Mouse (Mus musculus) midbrain, embryonic 15.5 days (tissue): ENCODE measurements around the gene Gm13757. TPM values are rescaled to one million over a fixed set of nuclear protein-coding genes. Genes with fewer than 3 reads are reported as not detected.
"Not testable (repeated sequence)": the region's sequence is repeated elsewhere in the genome, so short reads cannot be mapped to it uniquely, and the experiment has no call there.

ENCODE experiments used
- ATAC-seq: fragments of 200-750 bp; cut with Nextera tagmentation; replicated peaks from 2 replicates; pipeline ENCODE4 v1.8.0; 2017; ENCODE audit warnings: moderate TSS enrichment
- H3K27ac ChIP-seq: fragments of 300-500 bp; sonication (generic); 2 replicates; pipeline ENCODE4 v1.5.1; 2015; ENCODE audit warnings: mild to moderate bottlenecking, inconsistent platforms
- H3K27me3 ChIP-seq: fragments of 300-500 bp; sonication (generic); replicated peaks from 2 replicates; pipeline ENCODE4 v1.6.1; 2015; ENCODE audit warnings: inconsistent platforms
- H3K36me3 ChIP-seq: fragments of 300-500 bp; sonication (generic); replicated peaks from 2 replicates; pipeline ENCODE4 v1.6.1; 2015; ENCODE audit warnings: inconsistent platforms
- H3K4me1 ChIP-seq: fragments of 300-500 bp; sonication (generic); 2 replicates; pipeline ENCODE4 v1.6.1; 2015; ENCODE audit warnings: inconsistent platforms
- H3K4me2 ChIP-seq: fragments of 300-500 bp; sonication (generic); 2 replicates; pipeline ENCODE4 v1.6.1; 2015; ENCODE audit warnings: inconsistent platforms, mild to moderate bottlenecking, moderate library complexity
- H3K4me3 ChIP-seq: fragments of 300-500 bp; sonication (generic); 2 replicates; pipeline ENCODE4 v1.5.1; 2015; ENCODE audit warnings: mild to moderate bottlenecking, inconsistent platforms
- H3K9ac ChIP-seq: fragments of 300-500 bp; sonication (generic); 2 replicates; pipeline ENCODE4 v1.6.1; 2015; ENCODE audit warnings: mild to moderate bottlenecking, inconsistent platforms
- H3K9me3 ChIP-seq: fragments of 300-500 bp; sonication (generic); 2 replicates; pipeline ENCODE4 v1.6.1; 2016; ENCODE audit warnings: inconsistent platforms
- WGBS: fragments of 180-500 bp; shearing (Covaris S2); methylation state at CpG from one replicate; pipeline ENCODE4 v1.1.7; 2015; ENCODE audit warnings: mixed read lengths; 5-methylcytosine and 5-hydroxymethylcytosine counted together
- polyA plus RNA-seq: library from polyadenylated mRNA; unstranded; fragments of >200 nt; fragmentation: Nextera tagmentation; extraction: Ambion mirVana; gene quantifications from 2 replicates; pipeline ENCODE4 v1.2.1, GENCODE M21; 2015

The Gm13757 gene
- not detected in 2 replicates for polyA plus RNA-seq

DNA sequence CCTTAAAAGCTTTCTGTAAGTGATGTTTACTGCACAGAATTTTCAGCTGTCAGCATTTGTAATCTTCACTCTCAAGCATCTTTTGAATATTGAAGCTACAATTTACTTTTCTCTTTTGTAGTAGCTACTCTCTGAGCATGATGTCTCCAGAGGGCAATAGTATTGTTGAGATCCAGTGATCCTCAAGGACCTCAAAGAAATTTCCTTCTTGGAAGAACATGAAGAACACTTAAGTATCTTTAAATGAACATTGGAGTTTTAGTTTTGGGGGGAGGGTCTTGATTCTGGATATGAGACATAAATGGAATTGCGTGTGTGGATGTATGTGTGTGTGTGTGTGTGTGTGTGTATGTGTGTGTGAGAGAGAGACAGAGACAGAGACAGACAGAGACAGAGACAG, at the start of gene Gm13757:
Gene Gm13757, minus strand, starts transcription at position 101 of the 400 bp plus-strand sequence.
- 91% methylated on average over 1 of the region's 1 CpGs for WGBS

DNA sequence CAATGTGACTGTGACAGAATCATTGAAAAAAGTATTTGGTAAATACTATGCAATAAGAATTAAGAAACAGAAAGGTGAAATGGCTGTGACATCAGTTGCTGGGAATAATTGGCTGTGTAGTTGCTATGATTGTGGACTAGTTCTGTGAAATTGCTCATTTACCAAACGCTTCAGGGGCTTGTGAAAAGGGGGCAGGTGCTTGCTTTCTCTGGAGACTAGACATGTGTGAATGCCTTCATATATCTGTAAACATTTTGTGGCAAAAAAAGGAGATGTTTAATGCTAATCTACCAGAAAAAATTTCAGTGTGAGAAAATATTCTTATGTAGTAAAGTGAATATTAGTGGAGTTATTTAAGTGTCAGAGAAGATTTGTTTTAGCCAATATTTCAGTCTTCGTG, 44.1 kb upstream of the Gm13757 start, which contains the start of gene Olfr1185-ps1:
Gene Olfr1185-ps1, plus strand, starts transcription at position 301 of the 400 bp plus-strand sequence.
- no peaks in the 10 kb centered on the region for H3K36me3 ChIP-seq
- no peak within 1 kb of the TSS for H3K4me3 ChIP-seq
- H3K9me3 ChIP-seq = no peaks in the 10 kb centered on the region
- no peak within 1 kb of the TSS for H3K4me2 ChIP-seq
- no peaks in the 10 kb centered on the region for H3K27me3 ChIP-seq
- ATAC-seq = no peak
- no peak within 1 kb of the TSS for H3K9ac ChIP-seq
- H3K4me1 ChIP-seq = no peaks in the 10 kb centered on the region
- WGBS = 78% methylated on average over 2 of the region's 2 CpGs
- H3K27ac ChIP-seq = no peak within 1 kb of the TSS

More for the DNA sequence above, at the start of gene Gm13757:
- H3K9me3 ChIP-seq = no peaks in the 10 kb centered on the region
- H3K36me3 ChIP-seq = no peaks in the 10 kb centered on the region
- no peaks in the 10 kb centered on the region for H3K4me1 ChIP-seq
- H3K4me2 ChIP-seq = no peak within 1 kb of the TSS
- no peak within 1 kb of the TSS for H3K27ac ChIP-seq
- no peak for ATAC-seq
- no peak within 1 kb of the TSS for H3K9ac ChIP-seq
- no peak within 1 kb of the TSS for H3K4me3 ChIP-seq
- H3K27me3 ChIP-seq = no peaks in the 10 kb centered on the region

DNA sequence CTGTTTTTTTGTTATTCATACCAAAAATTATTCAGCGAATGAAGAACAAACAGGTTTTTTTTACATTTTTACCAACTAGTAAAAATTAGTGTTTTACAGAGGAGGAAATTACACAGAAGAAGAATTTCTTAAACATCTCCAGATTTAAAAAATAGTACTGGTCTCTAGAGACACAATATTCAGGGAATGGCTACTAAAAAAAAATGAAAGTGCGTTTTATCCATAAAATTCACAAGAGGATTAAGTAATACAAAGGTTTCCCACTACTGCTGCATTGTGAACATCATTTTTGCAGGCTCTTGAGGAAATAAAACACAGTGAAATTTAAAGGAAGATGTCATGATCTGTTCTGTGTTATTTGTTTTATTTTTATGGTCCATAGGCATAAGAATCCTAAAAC, 34.4 kb upstream of the Gm13757 start, which contains the start of gene Olfr1184:
Gene Olfr1184, plus strand, starts transcription at position 301 of the 400 bp plus-strand sequence.
- no peaks in the 10 kb centered on the region for H3K36me3 ChIP-seq
- no peak within 1 kb of the TSS for H3K4me2 ChIP-seq
- H3K9ac ChIP-seq = no peak within 1 kb of the TSS
- no peaks in the 10 kb centered on the region for H3K4me1 ChIP-seq
- ATAC-seq = no peak
- H3K9me3 ChIP-seq = no peaks in the 10 kb centered on the region
- H3K4me3 ChIP-seq = no peak within 1 kb of the TSS
- no peak within 1 kb of the TSS for H3K27ac ChIP-seq
- WGBS = 89% methylated on average over 2 of the region's 2 CpGs
- H3K27me3 ChIP-seq = no peaks in the 10 kb centered on the region

DNA sequence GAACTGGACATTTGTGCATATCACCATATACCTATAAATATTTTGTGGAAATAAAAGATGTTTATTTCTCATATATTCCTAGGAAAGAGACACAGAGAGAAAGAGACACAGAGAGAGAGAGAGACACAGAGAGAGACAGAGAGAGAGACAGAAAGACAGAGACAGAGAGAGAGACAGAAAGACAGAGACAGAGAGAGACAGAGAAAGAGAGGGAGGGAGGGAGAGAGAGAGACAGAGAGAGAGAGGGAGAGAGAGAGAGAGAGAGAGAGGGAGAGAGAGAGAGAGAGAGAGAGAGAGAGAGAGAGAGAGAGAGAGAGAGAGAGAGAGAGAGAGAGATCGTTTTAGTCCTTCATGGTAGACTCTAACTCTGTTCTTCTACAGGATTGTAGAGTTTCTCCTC, 5.6 kb upstream of the Gm13757 start, which contains the start of gene Olfr1183:
Gene Olfr1183, plus strand, starts transcription at position 301 of the 400 bp plus-strand sequence.
- H3K9ac ChIP-seq, H3K27ac ChIP-seq, H3K9me3 ChIP-seq, H3K27me3 ChIP-seq, H3K4me1 ChIP-seq, H3K4me3 ChIP-seq, H3K4me2 ChIP-seq, ATAC-seq, H3K36me3 ChIP-seq: not testable (repeated sequence)
- WGBS = 86% methylated on average over 1 of the region's 1 CpGs

DNA sequence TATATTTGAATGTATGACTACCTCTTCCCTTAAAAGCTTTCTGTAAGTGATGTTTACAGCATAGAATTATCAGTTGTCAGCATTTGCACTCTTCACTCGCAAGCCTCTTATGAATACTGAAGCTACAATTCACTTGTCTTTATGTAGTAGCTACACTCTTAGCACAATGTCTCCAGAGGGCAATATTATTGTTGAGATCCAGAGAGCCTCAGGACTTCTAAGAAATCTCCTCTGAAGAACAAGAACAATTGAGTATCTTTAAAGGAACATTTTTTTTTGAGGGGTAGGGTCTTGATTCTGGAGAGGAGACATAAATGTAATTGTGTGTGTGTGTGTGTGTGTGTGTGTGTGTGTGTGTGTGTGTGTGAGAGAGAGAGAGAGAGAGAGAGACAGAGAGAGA, 22.9 kb downstream of the Gm13757 start, which contains the start of gene Olfr1181:
Gene Olfr1181, minus strand, starts transcription at position 101 of the 400 bp plus-strand sequence.
- no peaks in the 10 kb centered on the region for H3K9me3 ChIP-seq
- H3K4me1 ChIP-seq = no peaks in the 10 kb centered on the region
- H3K4me2 ChIP-seq = no peak within 1 kb of the TSS
- H3K4me3 ChIP-seq = no peak within 1 kb of the TSS
- no peak for ATAC-seq
- H3K36me3 ChIP-seq = no peaks in the 10 kb centered on the region
- H3K27me3 ChIP-seq = no peaks in the 10 kb centered on the region
- WGBS = 85% methylated on average over 1 of the region's 1 CpGs
- no peak within 1 kb of the TSS for H3K9ac ChIP-seq
- H3K27ac ChIP-seq = no peak within 1 kb of the TSS

DNA sequence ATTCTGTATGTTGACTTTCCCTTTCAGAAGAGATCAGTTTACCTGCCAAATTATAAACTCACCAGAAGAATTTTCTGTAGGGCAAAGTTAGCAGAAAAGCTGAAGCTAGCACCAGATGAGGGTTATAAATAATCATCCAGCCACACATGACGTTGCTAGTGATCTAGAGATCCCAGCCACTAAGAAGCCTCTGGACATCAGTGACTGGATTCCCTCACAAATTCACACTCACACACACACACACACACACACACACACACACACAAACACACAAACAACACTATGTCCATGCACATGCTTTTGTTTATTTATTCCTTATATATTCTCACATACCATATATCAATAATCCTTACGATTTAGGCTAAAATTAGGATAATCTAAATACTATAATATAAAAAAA, 29.9 kb downstream of the Gm13757 start, which contains the start of gene Olfr1180:
Gene Olfr1180, minus strand, starts transcription at position 101 of the 400 bp plus-strand sequence.
- ATAC-seq = no peak
- 90% methylated on average over 2 of the region's 2 CpGs for WGBS
- Histone ChIP-seq H3K4me1 (no peaks in the 10 kb centered on the region), H3K9ac (no peak within 1 kb of the TSS), H3K27ac (no peak within 1 kb of the TSS), H3K4me2 (no peak within 1 kb of the TSS), H3K36me3 (no peaks in the 10 kb centered on the region), H3K27me3 (no peaks in the 10 kb centered on the region), H3K9me3 (no peaks in the 10 kb centered on the region), H3K4me3 (no peak within 1 kb of the TSS)

DNA sequence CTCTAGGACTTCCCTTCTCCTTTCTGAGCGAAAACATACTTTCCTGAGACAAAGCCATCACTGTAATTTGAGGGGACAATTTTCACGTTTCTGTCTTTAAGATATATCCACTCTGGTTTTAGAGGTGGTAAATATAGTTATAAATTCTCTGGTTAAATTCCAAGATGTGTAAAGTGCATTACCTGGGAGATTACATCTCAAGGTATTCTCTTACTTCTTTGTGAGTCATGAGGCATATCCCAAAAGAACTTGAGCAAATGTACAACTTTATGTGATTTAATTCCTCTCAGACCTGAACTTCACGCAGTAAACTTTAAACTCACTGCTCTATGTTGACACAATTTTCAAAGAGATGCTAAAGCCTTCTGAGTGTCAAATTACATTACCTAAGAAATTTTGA, 42.6 kb downstream of the Gm13757 start, which contains the start of gene Olfr1179:
Gene Olfr1179, minus strand, starts transcription at position 101 of the 400 bp plus-strand sequence.
- Histone ChIP-seq H3K27me3 (no peaks in the 10 kb centered on the region), H3K9ac (no peak within 1 kb of the TSS), H3K4me3 (no peak within 1 kb of the TSS), H3K36me3 (no peaks in the 10 kb centered on the region), H3K27ac (no peak within 1 kb of the TSS), H3K4me2 (no peak within 1 kb of the TSS), H3K9me3 (no peaks in the 10 kb centered on the region), H3K4me1 (no peaks in the 10 kb centered on the region)
- 85% methylated on average over 3 of the region's 3 CpGs for WGBS
- no peak for ATAC-seq

Other genes with a start within 250 kb of the Gm13757 start
- gene Olfr1170, start 220.8 kb downstream of the Gm13757 start, polyA plus RNA-seq = not detected in 2 replicates
- not detected in 2 replicates for gene Olfr1173, start 169.3 kb downstream of the Gm13757 start, polyA plus RNA-seq
- gene Olfr1174-ps, start 134.0 kb downstream of the Gm13757 start, polyA plus RNA-seq = not detected in 2 replicates
- not detected in 2 replicates for gene Olfr1175-ps, start 121.9 kb downstream of the Gm13757 start, polyA plus RNA-seq
- not detected in 2 replicates for gene Olfr1176, start 112.4 kb downstream of the Gm13757 start, polyA plus RNA-seq
- gene Olfr1177-ps, start 102.6 kb downstream of the Gm13757 start, polyA plus RNA-seq = not detected in 2 replicates
- not detected in 2 replicates for gene Olfr1178, start 62.1 kb downstream of the Gm13757 start, polyA plus RNA-seq
- gene Olfr1179, start 42.7 kb downstream of the Gm13757 start, polyA plus RNA-seq = not detected in 2 replicates
- gene Olfr1180, start 30.0 kb downstream of the Gm13757 start, polyA plus RNA-seq = not detected in 2 replicates
- gene Olfr1181, start 23.0 kb downstream of the Gm13757 start, polyA plus RNA-seq = not detected in 2 replicates
- not detected in 2 replicates for gene Olfr1183, start 5.7 kb upstream of the Gm13757 start, polyA plus RNA-seq
- not detected in 2 replicates for gene Olfr1184, start 34.5 kb upstream of the Gm13757 start, polyA plus RNA-seq
- gene Olfr1185-ps1, start 44.2 kb upstream of the Gm13757 start, polyA plus RNA-seq = not detected in 2 replicates
- not detected in 2 replicates for gene Olfr1186, start 69.4 kb upstream of the Gm13757 start, polyA plus RNA-seq
- gene Olfr1188, start 107.8 kb upstream of the Gm13757 start, polyA plus RNA-seq = not detected in 2 replicates
- not detected in 2 replicates for gene Olfr1189, start 137.3 kb upstream of the Gm13757 start, polyA plus RNA-seq
- not detected in 2 replicates for gene Olfr1191-ps1, start 191.4 kb upstream of the Gm13757 start, polyA plus RNA-seq
- not detected in 2 replicates for gene Olfr1192-ps1, start 199.4 kb upstream of the Gm13757 start, polyA plus RNA-seq
- not detected in 2 replicates for gene Olfr1193, start 226.5 kb upstream of the Gm13757 start, polyA plus RNA-seq
- not detected in 2 replicates for gene Olfr1195, start 240.1 kb upstream of the Gm13757 start, polyA plus RNA-seq